Mouse (Mus musculus) lung, postnatal 0 days (tissue): ENCODE measurements around the gene Daxx.
A peak's percentile ranks its signal among the peaks of the same experiment; 100 is the strongest.

Experiments
- CTCF ChIP-seq: IDR thresholded peaks from 2 replicates; pipeline ENCODE4 v1.5.1; 2016; ENCODE audit warnings: antibody characterized with exemption, mild to moderate bottlenecking
- EP300 ChIP-seq: IDR thresholded peaks from 2 replicates; pipeline ENCODE4 v1.6.1; 2016; ENCODE audit warnings: antibody characterized with exemption, mild to moderate bottlenecking, control low read depth

DNA sequence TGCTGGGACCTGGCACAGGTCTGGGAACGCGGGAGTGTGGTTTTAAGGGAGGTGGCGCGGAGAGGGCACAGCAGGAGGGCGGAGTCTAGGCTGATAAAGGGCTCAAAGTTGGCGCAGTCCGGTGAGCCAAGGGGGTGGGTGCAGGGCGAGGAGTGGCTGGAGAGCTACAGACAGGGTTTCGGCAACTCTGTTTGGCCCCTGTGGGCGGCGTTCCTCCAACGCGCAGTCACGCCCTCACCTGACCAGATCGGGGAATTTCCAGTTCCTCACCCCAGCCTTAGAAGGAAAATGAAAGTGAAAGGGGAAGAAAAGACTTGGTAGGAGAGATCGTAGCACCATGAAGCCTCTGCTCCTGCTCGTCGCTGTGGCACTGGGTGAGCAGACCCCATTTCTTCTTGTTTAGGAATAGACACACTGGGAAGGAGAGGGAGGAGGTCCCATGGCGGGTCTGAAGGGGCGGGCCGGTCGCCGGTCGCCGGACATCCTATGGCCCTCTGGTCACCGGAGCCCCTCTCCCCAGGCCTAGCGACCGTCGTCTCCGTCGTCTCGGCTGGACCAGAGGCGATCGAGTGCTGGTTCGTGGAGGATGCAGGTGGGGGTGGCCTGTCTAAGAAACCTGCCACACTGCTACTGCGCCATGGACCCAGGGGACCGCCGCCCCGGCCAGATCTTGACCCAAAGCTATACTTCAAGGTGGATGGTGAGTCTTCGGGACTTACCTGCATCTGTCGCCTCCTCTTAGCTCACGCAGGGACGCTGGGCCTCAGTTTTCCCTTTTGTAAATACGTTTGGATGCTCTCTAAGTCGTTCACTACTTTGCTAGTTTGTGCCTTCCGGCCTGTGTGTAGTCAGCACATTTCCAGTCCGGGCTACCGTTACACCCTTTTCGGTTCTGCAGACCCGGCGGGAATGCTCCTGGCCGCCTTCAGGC, 10.4 kb downstream of the Daxx start:
- peak; percentile 63 for TF ChIP-seq CTCF
- TF ChIP-seq EP300: no peak
